Mouse (Mus musculus) kidney, adult 2 months (tissue): ENCODE results near the gene Selenos.

ENCODE experiments used
- CTCF ChIP-seq: fragments of 200-500 bp; conservative IDR thresholded peaks from 2 replicates; pipeline ENCODE4 v1.5.1; 2011; ENCODE audit warnings: low read depth, mild to moderate bottlenecking, control low read depth, low read length, moderate library complexity, mixed read lengths; ENCODE audit not compliant: insufficient read depth, insufficient read length
- POLR2A ChIP-seq: fragments of 200-500 bp; IDR thresholded peaks from one replicate; pipeline ENCODE4 v1.6.1; 2011; ENCODE audit warnings: low read depth, low read length, control low read depth

DNA sequence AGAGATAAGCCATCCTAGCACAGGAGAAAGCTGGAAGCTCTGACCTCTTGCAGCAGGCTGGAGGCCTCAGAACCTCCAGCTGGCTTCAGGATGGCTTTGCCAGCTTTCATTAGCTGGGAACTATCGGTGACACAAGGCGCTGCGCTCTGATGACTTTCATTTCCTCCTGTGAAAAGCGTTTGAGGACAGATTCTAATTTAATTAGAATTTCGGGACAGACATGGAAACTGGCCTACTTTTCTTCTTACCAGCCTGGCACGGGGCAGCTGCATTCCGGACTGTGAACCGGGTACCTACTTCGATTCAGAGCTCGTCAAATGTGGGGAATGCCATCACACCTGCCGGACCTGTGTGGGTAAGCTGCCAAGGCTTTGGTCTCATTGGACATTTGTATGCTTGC is 40.7 kb upstream of the Selenos start:
- TF ChIP-seq POLR2A (no peak), CTCF (no peak)
